Mouse (Mus musculus) myocyte (in vitro differentiated cells): Measurements from ENCODE around the gene Abcc4.

Experiments used
- E2F4 ChIP-seq: IDR thresholded peaks from one replicate; pipeline ENCODE4 v1.6.1; 2011; ENCODE audit warnings: mild to moderate bottlenecking, control low read depth, moderate library complexity; ENCODE audit not compliant: insufficient read depth
- MAX ChIP-seq: IDR thresholded peaks from one replicate; pipeline ENCODE4 v1.6.1; 2011; ENCODE audit warnings: low read depth, mild to moderate bottlenecking, control low read depth
- MYOG ChIP-seq, 3 experiments: IDR thresholded peaks; one replicate each; pipeline ENCODE4 v1.6.1; 2011; ENCODE audit warnings: control low read depth in 2 of 3, low read depth in 2 of 3, mild to moderate bottlenecking in 2 of 3; ENCODE audit not compliant: insufficient read length in 2 of 3, control insufficient read depth in 1 of 3, insufficient read depth in 1 of 3
- POLR2A ChIP-seq: IDR thresholded peaks from one replicate; pipeline ENCODE4 v1.6.1; 2011; ENCODE audit warnings: low read depth, mild to moderate bottlenecking, control low read depth, moderate library complexity; ENCODE audit not compliant: insufficient read length
- POLR2AphosphoS2 ChIP-seq: IDR thresholded peaks from one replicate; pipeline ENCODE4 v1.6.1; 2011; ENCODE audit warnings: low read depth, control low read depth; ENCODE audit not compliant: insufficient read length
- TCF12 ChIP-seq: IDR thresholded peaks from one replicate; pipeline ENCODE4 v1.6.1; 2011; ENCODE audit warnings: mild to moderate bottlenecking, control low read depth; ENCODE audit not compliant: poor library complexity, insufficient read depth, severe bottlenecking
- TCF3 ChIP-seq: IDR thresholded peaks from one replicate; pipeline ENCODE4 v1.6.1; 2011; ENCODE audit warnings: low read depth, control low read depth; ENCODE audit not compliant: insufficient read length
- USF1 ChIP-seq: IDR thresholded peaks from one replicate; pipeline ENCODE4 v1.6.1; 2011; ENCODE audit warnings: low read depth, mild to moderate bottlenecking, control low read depth, moderate library complexity

GRCm38 (mm10) chr14:118664661-118665060 is 41.4 kb downstream of the Abcc4 start:
- TF ChIP-seq USF1 (no peak), POLR2A (no peak), TCF12 (no peak), MAX (no peak), MYOG (IDR thresholded peaks at IDR 0.05; ENCODE audit: control insufficient read depth in 1 of 3, insufficient read depth in 1 of 3, insufficient read length in 2 of 3, low read depth in 2 of 3) (no peak), E2F4 (no peak), POLR2AphosphoS2 (no peak), TCF3 (no peak)
